Mouse (Mus musculus) megakaryocyte, embryonic 14.5 days (primary cell): ENCODE measurements around the gene Samhd1. TPM values are rescaled to one million over a fixed set of nuclear protein-coding genes. Genes with fewer than 3 reads are reported as not detected.

Source experiments
- H3K27me3 ChIP-seq: replicated peaks from 2 replicates; pipeline ENCODE3; 2012; ENCODE audit warnings: inconsistent platforms
- H3K36me3 ChIP-seq: replicated peaks from 2 replicates; pipeline ENCODE3; 2012; ENCODE audit warnings: low read length, inconsistent platforms, mixed read lengths
- H3K4me1 ChIP-seq: 2 replicates; pipeline ENCODE4 v1.6.1; 2012; ENCODE audit warnings: inconsistent platforms
- H3K4me3 ChIP-seq: replicated peaks from 2 replicates; pipeline ENCODE3; 2012; ENCODE audit warnings: moderate library complexity, mild to moderate bottlenecking, inconsistent platforms
- H3K9me3 ChIP-seq: 2 replicates; pipeline ENCODE4 v1.6.1; 2012; ENCODE audit warnings: inconsistent platforms
- FLI1 ChIP-seq: IDR thresholded peaks from 2 replicates; pipeline ENCODE4 v1.6.1; 2012; ENCODE audit warnings: low read length, inconsistent platforms, mixed read lengths
- GATA1 ChIP-seq: IDR thresholded peaks from 3 replicates; pipeline ENCODE4 v1.6.1; 2012; ENCODE audit warnings: mixed read lengths, low read length, inconsistent platforms, borderline replicate concordance
- polyA plus RNA-seq: library from polyadenylated mRNA; stranded (reverse); fragments of >175 nt; gene quantifications from 2 replicates; pipeline ENCODE4 v1.2.3, GENCODE M21; 2012; ENCODE audit warnings: low replicate concordance; ENCODE audit not compliant: insufficient read depth

Gene Samhd1
- polyA plus RNA-seq, 1 experiment = 27.3 TPM

DNA sequence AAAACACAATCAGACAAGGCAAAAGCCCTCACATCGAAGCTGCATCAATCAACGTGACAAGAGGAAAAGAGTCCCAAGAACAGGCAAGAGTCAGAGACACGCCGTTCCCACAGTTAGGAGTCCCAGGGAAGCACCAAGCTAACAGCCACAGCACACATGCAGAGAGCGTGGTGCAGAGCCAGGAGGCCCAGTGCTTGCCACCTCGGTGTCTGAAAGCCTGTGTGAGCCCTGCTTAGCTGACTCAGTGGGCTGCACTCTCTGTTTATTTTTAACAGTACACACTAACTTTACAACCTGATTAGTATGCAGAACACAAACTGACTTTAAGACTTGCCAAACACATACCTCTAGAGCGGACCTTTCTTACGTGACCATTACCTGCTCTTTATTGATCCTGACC is 30.6 kb downstream of the Samhd1 start:
- Histone ChIP-seq H3K27me3 (no peaks in the 10 kb centered on the region), H3K36me3 (peaks cover 91% of the 10 kb centered on the region), H3K4me3 (no peak overlapping the region), H3K9me3 (no peaks in the 10 kb centered on the region), H3K4me1 (peaks cover 12% of the 10 kb centered on the region)
- TF ChIP-seq GATA1 = no peak

DNA sequence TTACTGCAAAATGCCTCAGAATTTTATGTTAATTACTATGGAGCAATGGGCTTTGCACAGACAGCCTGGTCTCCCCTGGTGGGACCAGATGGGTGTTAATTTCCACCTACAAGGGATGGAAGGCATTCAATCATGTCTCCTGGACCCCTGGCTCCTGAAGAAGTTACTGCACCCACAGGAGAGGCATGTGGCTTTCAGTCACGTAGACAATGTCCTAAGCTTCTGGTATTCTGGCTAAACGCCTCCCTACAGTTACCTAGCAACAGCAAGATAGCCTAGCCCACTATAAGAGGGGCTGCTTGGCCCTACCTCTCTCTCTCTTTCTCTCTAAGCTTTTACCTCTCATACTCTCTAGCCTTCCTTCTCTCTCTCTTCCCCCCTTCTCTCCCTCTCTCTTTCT is 32.8 kb downstream of the Samhd1 start:
- Histone ChIP-seq H3K27me3 (no peaks in the 10 kb centered on the region), H3K9me3 (no peaks in the 10 kb centered on the region), H3K4me3 (no peak overlapping the region), H3K4me1 (peaks cover 8% of the 10 kb centered on the region), H3K36me3 (peaks cover 88% of the 10 kb centered on the region)
- no peak for TF ChIP-seq FLI1
- TF ChIP-seq GATA1 = no peak

DNA sequence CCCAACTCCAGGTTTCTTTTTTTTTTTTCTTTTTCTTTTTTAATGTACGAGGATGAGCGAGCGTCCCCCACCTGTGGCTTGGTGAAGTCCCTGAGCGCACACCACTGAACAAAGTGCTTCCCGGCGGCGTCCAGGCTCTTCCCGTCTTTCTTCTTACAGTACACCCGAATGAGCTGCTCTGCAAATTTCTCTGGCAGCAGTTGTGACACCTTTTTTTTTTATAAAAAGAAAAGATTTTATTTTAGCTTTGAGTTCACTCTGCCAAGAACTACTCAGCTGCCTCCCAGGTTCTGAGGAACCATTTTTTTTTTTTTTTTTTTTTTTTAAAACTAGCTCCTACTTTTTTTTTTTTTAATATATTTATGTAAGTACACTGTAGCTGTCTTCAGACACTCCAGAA is 33.4 kb downstream of the Samhd1 start:
- Histone ChIP-seq H3K4me3 (no peak overlapping the region), H3K9me3 (no peaks in the 10 kb centered on the region), H3K4me1 (peaks cover 8% of the 10 kb centered on the region), H3K27me3 (no peaks in the 10 kb centered on the region), H3K36me3 (peaks cover 89% of the 10 kb centered on the region)
- TF ChIP-seq GATA1 (no peak), FLI1 (no peak)

DNA sequence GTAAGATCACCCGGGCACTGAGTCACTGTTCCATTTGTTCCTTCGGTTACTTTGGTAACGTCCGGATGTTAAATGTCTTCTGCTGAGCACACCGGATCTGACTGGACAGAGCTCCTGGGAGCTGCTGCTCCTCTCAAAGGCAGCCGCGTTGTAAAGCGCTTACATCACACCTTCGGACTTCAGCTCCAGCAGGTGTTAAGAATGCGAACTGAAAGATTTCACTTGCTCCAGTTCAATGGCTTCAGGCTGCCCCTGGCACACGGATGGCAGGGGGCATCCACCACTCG is 34.8 kb downstream of the Samhd1 start:
- Histone ChIP-seq H3K27me3 (no peaks in the 10 kb centered on the region), H3K36me3 (peaks cover 89% of the 10 kb centered on the region), H3K4me1 (peaks cover 10% of the 10 kb centered on the region), H3K9me3 (no peaks in the 10 kb centered on the region), H3K4me3 (no peak overlapping the region)
- TF ChIP-seq GATA1 (no peak), FLI1 (no peak)

DNA sequence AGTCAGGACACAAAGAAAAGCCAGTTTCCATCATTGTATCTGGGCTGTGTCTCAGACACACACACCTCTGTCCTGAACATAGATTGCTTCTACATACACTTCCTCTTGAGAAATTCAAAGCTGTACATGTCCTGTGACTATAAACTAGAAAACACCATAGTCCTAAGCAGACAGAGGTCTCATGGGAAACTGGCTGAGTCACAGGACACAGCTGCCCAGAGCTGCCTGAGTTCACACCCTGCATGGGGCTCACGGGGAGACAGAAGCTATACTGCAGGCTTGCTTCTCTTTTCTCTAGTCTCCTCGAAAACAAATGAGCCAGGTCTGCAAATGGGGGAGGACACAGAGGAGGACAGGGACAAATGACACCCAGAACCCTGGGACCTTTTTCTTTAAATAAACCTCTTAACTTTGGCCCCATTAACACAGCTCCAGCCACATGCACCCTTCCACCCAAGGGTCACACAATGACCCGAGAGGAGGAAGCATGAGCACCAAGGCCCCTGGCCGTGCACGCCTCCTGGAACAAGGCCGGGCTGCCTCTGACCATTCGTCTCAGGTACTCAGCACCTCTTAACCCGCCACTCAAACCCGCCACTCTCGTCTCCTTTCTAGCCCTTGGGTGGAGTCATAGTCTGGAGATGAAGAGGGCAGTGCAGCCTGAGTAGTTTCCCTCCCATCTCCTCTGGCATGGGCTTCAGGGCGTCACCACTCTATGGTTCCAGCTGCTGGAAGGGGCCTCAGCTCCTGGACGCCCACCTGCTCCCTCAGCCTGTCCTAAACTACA is 35.3 kb downstream of the Samhd1 start:
- TF ChIP-seq FLI1 = no peak
- Histone ChIP-seq H3K4me1 (peaks cover 16% of the 10 kb centered on the region), H3K9me3 (no peaks in the 10 kb centered on the region), H3K36me3 (peaks cover 86% of the 10 kb centered on the region), H3K27me3 (no peaks in the 10 kb centered on the region), H3K4me3 (no peak overlapping the region)

DNA sequence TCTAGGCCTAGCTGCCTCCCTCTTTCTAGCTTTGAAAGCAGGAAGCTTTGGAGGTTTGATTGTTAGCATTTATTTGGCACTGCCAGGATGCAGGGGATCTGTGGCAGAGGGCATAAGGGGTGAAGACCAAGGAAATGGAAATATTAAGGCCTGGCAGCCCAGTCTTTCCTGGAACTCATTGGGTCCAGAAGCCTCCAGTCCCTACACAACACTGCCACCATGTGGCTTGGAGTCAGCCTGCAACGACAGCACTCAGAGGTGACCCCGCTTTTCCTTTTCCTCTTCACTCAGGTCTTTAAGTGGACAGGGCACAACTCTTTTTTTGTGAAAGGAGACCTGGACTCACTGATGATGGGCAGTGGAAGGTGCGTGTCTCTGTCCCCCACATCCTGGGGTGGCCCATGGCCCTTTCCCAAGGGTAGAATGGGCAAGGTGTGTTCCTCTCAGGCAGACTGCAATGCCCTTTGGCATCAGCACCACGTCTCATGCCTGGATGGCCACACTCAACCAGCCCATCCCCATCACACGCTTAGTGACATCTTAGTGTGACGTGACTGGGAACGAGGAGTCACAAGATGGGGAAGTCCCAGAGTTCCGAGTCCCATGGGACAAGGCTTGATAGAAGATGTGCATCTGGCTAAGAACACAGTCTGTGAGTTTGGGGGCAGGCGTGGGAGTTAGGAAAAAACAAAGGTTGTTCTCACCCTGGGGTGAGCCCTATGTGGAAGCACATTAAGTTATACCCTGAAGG is 39.9 kb downstream of the Samhd1 start:
- TF ChIP-seq GATA1 (no peak), FLI1 (no peak)
- Histone ChIP-seq H3K36me3 (peaks cover 51% of the 10 kb centered on the region), H3K4me1 (peaks cover 32% of the 10 kb centered on the region), H3K27me3 (peaks cover 32% of the 10 kb centered on the region), H3K9me3 (no peaks in the 10 kb centered on the region), H3K4me3 (peak overlapping the region; percentile 12)

DNA sequence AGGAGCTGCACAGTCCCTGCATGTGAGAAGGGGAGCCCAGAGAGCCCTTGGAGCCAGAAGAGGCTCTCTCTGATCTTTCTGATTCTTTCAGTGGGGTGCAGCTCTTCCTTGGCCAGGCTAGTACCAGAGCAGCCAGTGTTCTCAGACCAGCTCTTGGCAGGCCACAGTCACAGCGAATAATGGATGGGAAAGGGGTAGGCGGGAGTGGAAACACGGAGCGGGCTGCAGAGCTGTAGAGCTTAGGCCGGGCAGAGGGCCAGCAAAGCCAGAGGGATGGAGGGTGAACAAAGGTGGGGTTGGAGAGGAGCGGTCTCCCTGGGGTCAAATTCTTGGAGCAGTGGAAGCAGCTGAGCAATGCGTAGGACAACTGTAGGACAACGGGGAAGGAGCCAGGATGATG is 43.0 kb downstream of the Samhd1 start:
- no peak overlapping the region for H3K4me3 ChIP-seq
- TF ChIP-seq GATA1 = no peak
- TF ChIP-seq FLI1 = no peak
- peaks cover 22% of the 10 kb centered on the region for H3K36me3 ChIP-seq
- H3K4me1 ChIP-seq = peaks cover 38% of the 10 kb centered on the region
- H3K9me3 ChIP-seq = no peaks in the 10 kb centered on the region
- peaks cover 61% of the 10 kb centered on the region for H3K27me3 ChIP-seq

DNA sequence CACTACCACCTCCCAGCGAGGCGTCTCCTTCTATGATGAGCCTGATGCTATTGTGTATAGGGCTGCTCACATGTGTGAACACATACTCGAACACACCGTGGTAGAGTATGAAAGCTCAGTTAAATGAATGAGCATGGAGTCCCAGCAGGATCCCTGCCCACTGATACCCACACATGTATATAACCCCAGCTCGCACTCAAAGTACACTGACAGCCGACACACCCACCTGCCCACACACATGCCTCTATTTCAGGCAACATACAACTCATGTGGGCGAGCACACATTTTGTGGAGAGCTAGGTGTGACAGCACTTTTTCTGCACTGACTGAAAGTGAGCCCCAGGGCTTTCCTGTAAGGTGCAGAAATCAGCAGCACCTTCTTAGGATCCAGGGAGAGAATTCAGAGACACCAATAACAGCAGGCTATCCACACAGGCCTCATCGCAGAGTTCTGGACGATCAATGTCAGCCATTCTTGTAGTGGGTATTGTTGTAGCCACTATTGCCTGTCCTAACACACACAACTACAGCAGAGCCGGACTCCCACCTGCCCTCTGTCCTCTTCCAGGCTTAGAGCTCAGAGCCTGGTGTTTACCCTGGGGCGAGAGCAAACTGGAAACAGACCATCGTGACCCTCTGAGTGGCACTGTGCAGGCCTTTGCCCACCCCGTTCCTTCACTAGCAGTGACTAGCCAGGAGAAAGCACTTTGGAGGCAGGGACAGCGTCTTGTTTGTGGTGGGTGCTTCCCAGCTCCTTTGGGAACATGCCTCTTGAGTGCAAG is 47.3 kb downstream of the Samhd1 start:
- Histone ChIP-seq H3K36me3 (no peaks in the 10 kb centered on the region), H3K4me1 (peaks cover 30% of the 10 kb centered on the region), H3K9me3 (no peaks in the 10 kb centered on the region), H3K4me3 (no peak overlapping the region), H3K27me3 (peaks cover 89% of the 10 kb centered on the region)
- no peak for TF ChIP-seq FLI1
- TF ChIP-seq GATA1 = no peak

DNA sequence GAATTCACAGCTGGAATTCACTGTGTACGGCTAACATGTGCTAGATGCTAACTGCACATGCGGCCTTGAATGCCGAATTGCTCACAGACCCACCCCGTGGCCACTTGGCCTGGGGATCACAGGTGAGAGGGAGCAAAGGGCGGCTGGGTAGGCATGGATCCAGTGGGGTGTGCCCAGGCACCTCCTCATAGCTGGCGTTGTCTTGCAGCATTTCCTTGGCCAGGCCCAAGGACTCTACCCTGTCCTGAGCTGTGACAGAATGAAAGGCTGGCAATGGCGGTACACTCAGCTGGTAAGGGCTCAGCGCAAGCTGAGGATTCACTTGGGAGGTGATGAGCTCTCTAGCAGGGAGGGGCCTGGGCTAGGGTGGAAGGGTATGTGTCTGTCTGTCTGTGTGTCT is 48.3 kb downstream of the Samhd1 start, which contains the start of gene Tldc2:
Gene Tldc2 (plus strand): TSS at position 260 of the 400 bp plus-strand sequence.
- no peaks in the 10 kb centered on the region for H3K36me3 ChIP-seq
- TF ChIP-seq FLI1 (no peak), GATA1 (no peak)
- H3K27me3 ChIP-seq = peaks cover 89% of the 10 kb centered on the region
- no peak within 1 kb of the TSS for H3K4me3 ChIP-seq
- peaks cover 31% of the 10 kb centered on the region for H3K4me1 ChIP-seq
- H3K9me3 ChIP-seq = no peaks in the 10 kb centered on the region

DNA sequence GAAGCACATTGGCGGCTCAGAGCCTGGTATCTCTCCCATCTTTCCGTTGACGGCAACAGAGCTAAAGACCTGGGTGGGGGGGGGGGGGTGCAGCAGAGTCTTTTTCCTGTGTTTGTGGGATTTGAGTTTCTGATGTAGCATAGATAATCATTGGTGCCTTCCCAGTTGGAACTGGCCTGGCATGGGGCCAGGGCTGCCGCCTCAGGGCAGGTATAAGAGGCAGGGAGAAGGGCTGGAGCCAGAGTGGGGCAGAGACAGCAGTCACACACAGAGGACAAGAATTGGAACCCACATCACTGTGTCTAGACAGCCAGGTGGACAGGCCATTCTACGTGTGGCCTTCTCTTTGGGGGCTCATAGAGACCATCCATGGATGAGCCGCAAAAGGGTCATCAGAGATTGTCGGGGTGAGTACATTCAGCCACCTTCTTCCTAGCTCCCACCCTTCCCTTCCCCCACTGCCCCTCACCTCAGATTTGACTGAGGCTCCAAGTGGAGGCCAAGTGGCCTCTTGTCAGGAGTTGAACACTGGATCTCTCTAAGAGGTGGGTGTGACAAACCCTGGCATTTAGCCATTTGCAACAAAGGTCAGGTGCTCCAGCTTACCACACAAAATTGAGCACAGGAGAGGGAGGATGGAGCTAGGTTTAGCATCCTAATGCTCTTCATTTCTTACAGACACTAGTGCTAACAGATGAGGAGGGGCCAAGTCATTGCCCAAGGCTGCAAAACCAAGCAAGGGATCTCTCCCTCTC is 50.1 kb downstream of the Samhd1 start:
- no peak overlapping the region for H3K4me3 ChIP-seq
- no peak for TF ChIP-seq GATA1
- no peak for TF ChIP-seq FLI1

More for the DNA sequence above, 50.1 kb downstream of the Samhd1 start:
- Histone ChIP-seq H3K36me3 (no peaks in the 10 kb centered on the region), H3K4me1 (peaks cover 36% of the 10 kb centered on the region), H3K9me3 (no peaks in the 10 kb centered on the region), H3K27me3 (peaks cover 86% of the 10 kb centered on the region)
